Mouse (Mus musculus): ENCODE measurements around the gene Tmem132a. TPM values are rescaled to one million over a fixed set of nuclear protein-coding genes. Genes with fewer than 3 reads are reported as not detected.

Gene Tmem132a
- polyA plus RNA-seq, 1 experiment from 2014 or later = 195 TPM

DNA sequence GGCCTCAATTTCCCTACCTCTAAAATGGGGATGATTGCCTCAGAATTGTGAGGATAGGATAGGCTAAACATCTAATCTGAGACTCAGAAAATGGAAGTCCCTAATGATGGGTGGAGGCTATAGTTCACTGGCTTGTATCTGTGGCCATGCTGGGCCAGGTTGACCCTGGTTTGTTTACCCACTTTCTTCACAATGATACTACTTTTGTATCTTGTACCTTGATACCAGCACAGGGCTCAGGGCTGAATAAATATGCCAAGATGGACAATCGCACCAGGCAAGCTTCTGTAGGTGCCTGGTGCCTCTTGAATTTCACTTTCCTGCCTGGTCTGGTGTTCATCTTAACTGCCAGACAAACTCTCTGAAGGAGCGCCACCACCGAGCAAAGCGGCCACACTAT is 47.2 kb downstream of the Tmem132a start:
- H3K4me3 ChIP-seq (replicated peaks; ENCODE audit: low read length) = no peak overlapping the region
- WGBS = 94% methylated on average over 4 of the region's 4 CpGs
- no peak for ATAC-seq
- no peaks in the 10 kb centered on the region for H3K4me1 ChIP-seq (replicated peaks; ENCODE audit: control insufficient read depth, insufficient read depth, low read length)
- no peak overlapping the region for H3K27ac ChIP-seq (ENCODE audit: low read length)
- no peaks in the 10 kb centered on the region for H3K27me3 ChIP-seq (replicated peaks; ENCODE audit: control insufficient read depth, insufficient read depth, low read length)
- no peaks in the 10 kb centered on the region for H3K36me3 ChIP-seq (ENCODE audit: control insufficient read depth, insufficient read depth)
- H3K9me3 ChIP-seq (ENCODE audit: control insufficient read depth, low read length) = no peaks in the 10 kb centered on the region
- H3K9ac ChIP-seq (replicated peaks; ENCODE audit: low read depth, low read length) = no peak overlapping the region
- H3K4me2 ChIP-seq (ENCODE audit: low read length) = no peak overlapping the region

DNA sequence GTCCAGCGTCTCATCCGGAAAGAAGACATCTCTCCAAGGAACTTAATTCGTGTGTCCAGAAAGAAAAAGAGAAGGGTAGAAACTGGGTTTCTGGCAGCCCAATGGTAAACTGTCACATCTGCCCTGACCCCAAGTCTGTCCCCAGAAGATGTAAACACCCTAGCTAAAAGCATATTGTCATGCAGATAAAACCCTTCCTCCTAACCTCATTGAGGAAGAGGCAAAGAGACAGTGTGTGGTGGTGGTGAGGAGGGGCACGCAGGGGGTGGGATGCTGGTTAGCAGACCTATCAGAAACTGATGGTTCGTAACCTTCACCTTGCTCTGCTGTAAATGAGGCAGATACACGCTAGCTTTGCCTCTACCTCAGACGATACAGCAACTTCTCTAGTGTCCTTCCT is 48.4 kb downstream of the Tmem132a start:
- 71% methylated on average over 7 of the region's 7 CpGs for WGBS
- H3K4me1 ChIP-seq (replicated peaks; ENCODE audit: control insufficient read depth, insufficient read depth, low read length) = no peaks in the 10 kb centered on the region
- H3K9me3 ChIP-seq (ENCODE audit: control insufficient read depth, low read length) = no peaks in the 10 kb centered on the region
- H3K27me3 ChIP-seq (replicated peaks; ENCODE audit: control insufficient read depth, insufficient read depth, low read length) = no peaks in the 10 kb centered on the region
- no peak for ATAC-seq
- H3K9ac ChIP-seq (replicated peaks; ENCODE audit: low read depth, low read length) = no peak overlapping the region
- no peak overlapping the region for H3K4me3 ChIP-seq (replicated peaks; ENCODE audit: low read length)
- H3K27ac ChIP-seq (ENCODE audit: low read length) = no peak overlapping the region
- H3K4me2 ChIP-seq (ENCODE audit: low read length) = no peak overlapping the region
- no peaks in the 10 kb centered on the region for H3K36me3 ChIP-seq (ENCODE audit: control insufficient read depth, insufficient read depth)

DNA sequence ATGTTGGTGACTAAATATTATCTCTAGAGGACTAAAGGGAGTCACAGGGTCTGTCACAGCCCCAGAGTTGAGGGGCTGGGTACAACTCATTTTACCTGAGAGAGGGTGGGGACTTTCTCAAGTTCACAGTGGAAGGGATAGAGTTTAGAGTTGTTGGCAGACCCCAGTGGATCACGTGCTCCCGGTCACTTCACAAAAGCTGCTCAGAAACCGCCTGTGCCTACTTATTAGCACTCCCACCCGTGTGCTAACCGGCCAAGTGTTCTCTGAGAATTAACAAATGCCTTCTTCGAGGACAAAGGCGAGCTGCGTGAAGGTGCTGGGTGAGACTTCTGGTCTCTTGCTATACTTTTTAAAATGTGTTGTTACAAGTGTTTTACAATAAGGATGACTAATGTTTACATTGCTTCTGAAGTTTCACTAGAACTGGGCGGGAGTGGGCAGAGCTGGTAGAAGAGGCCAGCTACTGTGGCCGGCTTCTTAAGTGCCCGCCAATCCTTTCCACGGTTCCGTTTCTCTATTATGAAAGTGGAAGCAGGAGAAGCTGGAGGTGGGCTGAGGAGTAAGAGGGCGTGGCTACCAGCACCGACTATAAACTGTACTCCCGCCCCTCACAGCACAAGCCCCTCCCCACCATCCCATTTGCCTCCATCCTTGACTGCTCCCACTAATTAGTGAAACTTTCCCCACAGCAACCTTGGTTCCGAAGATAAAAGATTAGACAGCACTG is 51.4 kb downstream of the Tmem132a start:
- Histone ChIP-seq H3K4me1 (replicated peaks; ENCODE audit: control insufficient read depth, insufficient read depth, low read length) (no peaks in the 10 kb centered on the region), H3K27me3 (replicated peaks; ENCODE audit: control insufficient read depth, insufficient read depth, low read length) (no peaks in the 10 kb centered on the region), H3K4me3 (replicated peaks; ENCODE audit: low read length) (no peak overlapping the region), H3K9ac (replicated peaks; ENCODE audit: low read depth, low read length) (no peak overlapping the region), H3K27ac (ENCODE audit: low read length) (no peak overlapping the region), H3K36me3 (ENCODE audit: control insufficient read depth, insufficient read depth) (no peaks in the 10 kb centered on the region), H3K9me3 (ENCODE audit: control insufficient read depth, low read length) (no peaks in the 10 kb centered on the region), H3K4me2 (ENCODE audit: low read length) (peak overlapping the region; percentile 28)
- 24% methylated on average over 17 of the region's 17 CpGs for WGBS
- peak; percentile 55; the same call in 1 of the 2 replicates for ATAC-seq

DNA sequence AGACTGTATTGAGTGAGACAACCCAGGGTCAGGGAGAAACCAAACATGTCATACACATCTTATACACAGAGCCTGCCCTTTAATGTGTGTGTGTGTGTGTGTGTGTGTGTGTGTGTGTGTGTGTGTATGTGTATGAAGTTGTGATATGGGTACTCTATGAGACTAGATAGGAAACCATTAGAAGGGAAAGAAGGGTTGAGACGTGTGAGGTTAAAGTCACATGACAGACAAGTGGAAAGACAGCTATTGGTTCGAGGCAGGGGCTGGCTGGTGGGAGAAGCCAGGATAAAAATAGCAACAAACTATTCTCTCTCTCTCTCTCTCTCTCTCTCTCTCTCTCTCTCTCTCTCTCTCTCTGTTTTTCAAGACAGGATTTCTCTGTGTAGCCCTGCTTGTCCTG is 53.3 kb downstream of the Tmem132a start:
- no peak for ATAC-seq
- Histone ChIP-seq H3K4me2 (ENCODE audit: low read length) (no peak overlapping the region), H3K9ac (replicated peaks; ENCODE audit: low read depth, low read length) (no peak overlapping the region), H3K27me3 (replicated peaks; ENCODE audit: control insufficient read depth, insufficient read depth, low read length) (no peaks in the 10 kb centered on the region), H3K27ac (ENCODE audit: low read length) (no peak overlapping the region), H3K4me3 (replicated peaks; ENCODE audit: low read length) (no peak overlapping the region), H3K9me3 (ENCODE audit: control insufficient read depth, low read length) (no peaks in the 10 kb centered on the region), H3K4me1 (replicated peaks; ENCODE audit: control insufficient read depth, insufficient read depth, low read length) (no peaks in the 10 kb centered on the region), H3K36me3 (ENCODE audit: control insufficient read depth, insufficient read depth) (no peaks in the 10 kb centered on the region)
- 68% methylated on average over 2 of the region's 2 CpGs for WGBS

DNA sequence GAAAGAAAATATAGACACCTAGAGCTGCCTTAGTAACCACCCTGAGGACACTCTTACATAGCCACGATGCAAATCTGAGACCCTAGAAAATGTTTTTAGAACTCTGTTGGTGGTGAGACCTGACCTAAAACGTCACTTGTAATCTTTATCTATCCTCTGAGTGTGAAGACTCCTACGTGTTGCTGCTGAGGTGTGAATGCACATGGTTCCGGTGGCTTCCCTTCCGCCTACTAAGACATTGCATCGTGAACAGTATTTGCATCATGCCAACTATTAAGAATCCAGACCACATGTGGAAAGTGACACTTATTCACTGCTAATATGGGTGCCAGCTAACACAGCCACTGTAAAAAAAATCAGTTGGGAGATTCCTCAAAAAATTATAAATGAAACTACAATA is 53.9 kb downstream of the Tmem132a start:
- no peak for ATAC-seq
- H3K36me3 ChIP-seq (ENCODE audit: control insufficient read depth, insufficient read depth) = no peaks in the 10 kb centered on the region
- no peak overlapping the region for H3K9ac ChIP-seq (replicated peaks; ENCODE audit: low read depth, low read length)
- H3K27me3 ChIP-seq (replicated peaks; ENCODE audit: control insufficient read depth, insufficient read depth, low read length) = no peaks in the 10 kb centered on the region
- no peak overlapping the region for H3K4me3 ChIP-seq (replicated peaks; ENCODE audit: low read length)
- 83% methylated on average over 6 of the region's 6 CpGs for WGBS
- H3K27ac ChIP-seq (ENCODE audit: low read length) = no peak overlapping the region
- no peak overlapping the region for H3K4me2 ChIP-seq (ENCODE audit: low read length)
- H3K9me3 ChIP-seq (ENCODE audit: control insufficient read depth, low read length) = no peaks in the 10 kb centered on the region
- H3K4me1 ChIP-seq (replicated peaks; ENCODE audit: control insufficient read depth, insufficient read depth, low read length) = no peaks in the 10 kb centered on the region

DNA sequence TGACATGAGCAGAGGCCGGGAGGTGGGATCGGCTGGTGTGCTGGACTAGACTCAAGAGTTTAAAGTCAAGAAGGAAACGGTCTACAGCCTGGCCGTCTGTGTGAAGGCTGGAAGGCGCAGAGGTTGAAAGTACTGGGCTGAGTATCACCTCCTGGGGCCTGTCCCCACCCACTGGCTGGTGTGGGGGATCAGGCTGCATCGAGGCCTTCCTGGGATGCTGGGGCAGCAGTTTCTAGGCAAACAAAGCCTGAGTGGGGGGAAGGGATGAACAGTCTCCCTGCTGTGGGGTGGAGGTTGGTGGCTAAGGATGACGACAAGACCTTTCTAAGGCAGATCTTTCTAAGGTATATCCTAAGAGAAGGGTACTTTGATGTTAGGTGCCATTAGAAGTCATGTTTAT is 55.8 kb downstream of the Tmem132a start:
- Histone ChIP-seq H3K4me1 (replicated peaks; ENCODE audit: control insufficient read depth, insufficient read depth, low read length) (peaks cover 14% of the 10 kb centered on the region), H3K27me3 (replicated peaks; ENCODE audit: control insufficient read depth, insufficient read depth, low read length) (no peaks in the 10 kb centered on the region), H3K4me3 (replicated peaks; ENCODE audit: low read length) (no peak overlapping the region), H3K9ac (replicated peaks; ENCODE audit: low read depth, low read length) (no peak overlapping the region), H3K4me2 (ENCODE audit: low read length) (no peak overlapping the region), H3K36me3 (ENCODE audit: control insufficient read depth, insufficient read depth) (no peaks in the 10 kb centered on the region), H3K9me3 (ENCODE audit: control insufficient read depth, low read length) (no peaks in the 10 kb centered on the region), H3K27ac (ENCODE audit: low read length) (no peak overlapping the region)
- 70% methylated on average over 7 of the region's 7 CpGs for WGBS
- ATAC-seq = no peak

DNA sequence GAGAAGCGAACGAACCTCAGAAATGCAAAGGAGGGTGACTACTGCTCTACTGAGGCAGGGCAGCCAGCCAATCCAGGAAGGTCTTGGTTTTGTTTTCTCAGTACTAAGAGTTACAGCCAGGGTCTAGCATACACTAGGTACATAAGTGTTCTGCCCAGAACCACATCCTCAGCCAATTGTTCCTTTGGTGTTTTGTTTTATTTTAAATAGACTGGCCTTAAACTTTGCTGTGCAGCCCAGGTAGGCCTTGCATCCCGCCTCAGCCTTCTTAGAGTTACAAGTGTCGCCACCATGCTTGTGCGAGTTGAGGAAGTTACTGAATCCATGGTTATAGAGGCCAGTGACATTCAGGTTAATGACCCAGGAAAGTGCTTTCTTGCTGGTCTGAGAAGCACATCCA is 56.7 kb downstream of the Tmem132a start:
- no peak overlapping the region for H3K4me3 ChIP-seq (replicated peaks; ENCODE audit: low read length)
- H3K27ac ChIP-seq (ENCODE audit: low read length) = no peak overlapping the region
- no peak overlapping the region for H3K9ac ChIP-seq (replicated peaks; ENCODE audit: low read depth, low read length)
- 95% methylated on average over 5 of the region's 5 CpGs for WGBS
- no peaks in the 10 kb centered on the region for H3K36me3 ChIP-seq (ENCODE audit: control insufficient read depth, insufficient read depth)
- no peak for ATAC-seq
- H3K4me2 ChIP-seq (ENCODE audit: low read length) = no peak overlapping the region
- H3K9me3 ChIP-seq (ENCODE audit: control insufficient read depth, low read length) = no peaks in the 10 kb centered on the region
- no peaks in the 10 kb centered on the region for H3K27me3 ChIP-seq (replicated peaks; ENCODE audit: control insufficient read depth, insufficient read depth, low read length)
- peaks cover 16% of the 10 kb centered on the region for H3K4me1 ChIP-seq (replicated peaks; ENCODE audit: control insufficient read depth, insufficient read depth, low read length)

DNA sequence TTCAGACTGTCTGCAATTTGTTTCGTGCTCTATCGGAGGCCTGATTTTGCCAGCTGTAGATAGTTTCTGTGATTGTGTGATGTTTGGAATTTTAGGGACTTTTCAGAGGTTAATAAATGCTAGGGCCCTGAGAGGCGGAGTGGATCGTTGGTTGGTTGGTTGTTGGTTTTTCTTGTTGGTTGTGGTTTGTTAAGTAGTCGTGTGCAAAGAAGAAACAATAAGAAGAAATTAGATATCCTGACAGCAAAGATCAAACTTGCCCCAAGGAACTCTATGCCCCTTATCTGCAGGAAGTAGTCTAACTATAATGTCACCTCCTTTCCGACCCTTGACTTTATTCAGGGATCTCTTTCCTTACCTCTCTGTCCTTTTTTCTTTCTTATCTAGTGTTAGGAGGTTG is 58.3 kb downstream of the Tmem132a start:
- no peaks in the 10 kb centered on the region for H3K36me3 ChIP-seq (ENCODE audit: control insufficient read depth, insufficient read depth)
- H3K4me2 ChIP-seq (ENCODE audit: low read length) = no peak overlapping the region
- H3K27ac ChIP-seq (ENCODE audit: low read length) = no peak overlapping the region
- peaks cover 16% of the 10 kb centered on the region for H3K4me1 ChIP-seq (replicated peaks; ENCODE audit: control insufficient read depth, insufficient read depth, low read length)
- H3K9me3 ChIP-seq (ENCODE audit: control insufficient read depth, low read length) = no peaks in the 10 kb centered on the region
- H3K9ac ChIP-seq (replicated peaks; ENCODE audit: low read depth, low read length) = no peak overlapping the region
- H3K4me3 ChIP-seq (replicated peaks; ENCODE audit: low read length) = no peak overlapping the region
- 93% methylated on average over 6 of the region's 6 CpGs for WGBS
- ATAC-seq = no peak
- H3K27me3 ChIP-seq (replicated peaks; ENCODE audit: control insufficient read depth, insufficient read depth, low read length) = no peaks in the 10 kb centered on the region

DNA sequence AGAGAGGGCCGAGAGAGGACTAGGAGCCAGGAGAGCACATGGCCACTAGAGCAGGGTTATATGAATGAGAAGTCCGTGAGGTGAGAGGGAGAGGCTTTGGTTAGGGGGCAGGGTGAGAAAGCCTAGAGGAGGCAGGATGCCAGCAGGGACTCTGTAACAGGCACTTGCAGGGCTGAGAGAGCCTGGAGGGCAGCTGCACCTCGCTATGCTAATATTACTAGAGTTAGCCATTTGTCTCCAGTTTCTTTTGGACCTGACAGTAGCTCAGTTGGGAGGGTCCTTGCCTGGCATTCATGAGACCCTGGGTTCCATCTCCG is 59.6 kb downstream of the Tmem132a start:
- Histone ChIP-seq H3K4me1 (replicated peaks; ENCODE audit: control insufficient read depth, insufficient read depth, low read length) (peaks cover 16% of the 10 kb centered on the region), H3K27me3 (replicated peaks; ENCODE audit: control insufficient read depth, insufficient read depth, low read length) (no peaks in the 10 kb centered on the region), H3K27ac (ENCODE audit: low read length) (peak overlapping the region; percentile 86), H3K4me2 (ENCODE audit: low read length) (no peak overlapping the region), H3K36me3 (ENCODE audit: control insufficient read depth, insufficient read depth) (no peaks in the 10 kb centered on the region), H3K4me3 (replicated peaks; ENCODE audit: low read length) (no peak overlapping the region), H3K9me3 (ENCODE audit: control insufficient read depth, low read length) (no peaks in the 10 kb centered on the region), H3K9ac (replicated peaks; ENCODE audit: low read depth, low read length) (no peak overlapping the region)
- 0 out of 2 replicates have a peak, but pooled peaks have one; percentile 9 for ATAC-seq
- WGBS = 39% methylated on average over 4 of the region's 4 CpGs

Measured in forebrain, embryonic 16.5 days (tissue).